Mouse (Mus musculus): ENCODE data around the gene Fam161b.

- TF ChIP-seq CTCF (IDR thresholded peaks at IDR 0.05), result no peak
- no peak for TF ChIP-seq EP300 (IDR thresholded peaks at IDR 0.05; ENCODE audit: insufficient read depth, low read depth, low read length)
- TF ChIP-seq POLR2A (IDR thresholded peaks at IDR 0.05; ENCODE audit: insufficient read depth, low read depth, low read length), result no peak
Observed at GRCm38 (mm10) chr12:84399663-84400062, 38.0 kb upstream of the Fam161b start.
